Mouse (Mus musculus) heart, postnatal 0 days (tissue): ENCODE measurements at regions not wholly inside any gene's neighbourhood (a gene's known extent, or its start where the extent isn't known, plus 50 kb on each side); places are given as distances from the start of the nearest gene placed in this dataset.

ENCODE experiments used
- ATAC-seq: fragments of 200-750 bp; cut with Nextera tagmentation; 2 replicates; pipeline ENCODE4 v1.8.0; 2017; ENCODE audit warnings: low read depth, moderate number of reproducible peaks, moderate library complexity; ENCODE audit not compliant: insufficient read depth
- DNase-seq: peaks from one replicate; pipeline ENCODE4 v3.0.0-alpha.2; 2016; ENCODE audit warnings: low spot score
- H3K27ac ChIP-seq: fragments of 300-500 bp; sonication (generic); 2 replicates; pipeline ENCODE4 v1.5.1; 2014; ENCODE audit warnings: low read depth, mild to moderate bottlenecking
- H3K27me3 ChIP-seq: fragments of 300-500 bp; sonication (generic); 2 replicates; pipeline ENCODE4 v1.6.1; 2014; ENCODE audit warnings: low read length, mixed read lengths; ENCODE audit not compliant: control insufficient read depth, insufficient read depth
- H3K36me3 ChIP-seq: fragments of 300-500 bp; sonication (generic); replicated peaks from 2 replicates; pipeline ENCODE4 v1.6.1; 2014; ENCODE audit warnings: low read length, mixed read lengths; ENCODE audit not compliant: control insufficient read depth, insufficient read depth
- H3K4me1 ChIP-seq: fragments of 300-500 bp; sonication (generic); 2 replicates; pipeline ENCODE4 v1.6.1; 2014; ENCODE audit warnings: antibody characterized with exemption; ENCODE audit not compliant: control insufficient read depth, insufficient read depth
- H3K4me2 ChIP-seq: fragments of 300-500 bp; sonication (generic); 2 replicates; pipeline ENCODE4 v1.6.1; 2014; ENCODE audit warnings: low read depth, mild to moderate bottlenecking, low read length, moderate library complexity
- H3K4me3 ChIP-seq: fragments of 300-500 bp; sonication (generic); 2 replicates; pipeline ENCODE4 v1.5.1; 2014; ENCODE audit warnings: low read depth, low read length
- H3K9ac ChIP-seq: fragments of 300-500 bp; sonication (generic); replicated peaks from 2 replicates; pipeline ENCODE4 v1.6.1; 2014; ENCODE audit warnings: low read depth, low read length, mixed read lengths
- H3K9me3 ChIP-seq: fragments of 300-500 bp; sonication (generic); replicated peaks from 2 replicates; pipeline ENCODE4 v1.6.1; 2016; ENCODE audit warnings: low read length; ENCODE audit not compliant: control insufficient read depth
- CTCF ChIP-seq: IDR thresholded peaks from 2 replicates; pipeline ENCODE4 v1.5.1; 2016; ENCODE audit warnings: antibody characterized with exemption, control low read depth, low read depth
- EP300 ChIP-seq: IDR thresholded peaks from 2 replicates; pipeline ENCODE4 v1.6.1; 2016; ENCODE audit warnings: antibody characterized with exemption, low read depth
- WGBS: fragments of 180-500 bp; shearing (Covaris S2); extraction: QIAGEN DNeasy Blood & Tissue Kit; methylation state at CpG from one replicate; pipeline ENCODE4 v1.1.7; 2014; 5-methylcytosine and 5-hydroxymethylcytosine counted together

DNA sequence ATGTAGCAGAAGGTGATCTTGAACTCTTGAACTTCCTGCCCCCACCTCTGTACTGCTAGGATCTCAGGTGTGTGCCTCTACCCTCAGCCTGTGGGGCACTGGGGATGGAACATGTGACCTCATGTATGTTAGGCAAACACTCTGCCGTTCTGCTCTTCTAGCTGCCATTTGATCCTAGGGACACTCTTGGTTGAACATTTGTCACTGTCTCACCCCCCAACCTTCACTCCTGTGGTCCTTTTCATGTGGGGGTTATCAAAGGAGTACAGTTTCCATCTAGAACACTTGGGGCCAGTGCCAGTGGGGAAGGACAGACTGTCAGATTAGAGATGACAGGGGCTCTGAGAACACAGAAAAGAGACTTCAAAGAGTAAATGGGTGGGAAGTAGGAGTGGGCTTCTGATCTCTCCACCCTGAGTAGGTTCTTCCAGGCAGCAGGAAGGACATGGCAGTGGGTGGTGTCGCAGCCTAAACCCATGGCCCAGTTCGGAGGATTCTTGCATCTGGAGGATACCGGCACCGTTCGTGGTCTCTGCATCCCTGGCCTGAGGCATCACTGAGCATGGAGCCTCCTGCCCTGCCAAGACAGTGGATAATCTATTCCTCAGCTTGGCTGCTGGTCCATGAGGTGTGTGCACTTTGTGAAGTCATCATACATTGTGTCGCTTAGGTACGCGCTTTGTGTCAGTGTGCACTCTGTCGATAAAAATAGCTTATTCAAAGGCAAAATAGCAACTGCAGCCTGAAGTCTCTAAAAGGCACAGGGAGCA is 132.7 kb upstream of the Ctnnb1 start:
- DNase-seq: no peak
- no peak for ATAC-seq
- Histone ChIP-seq H3K27me3 (0 out of 2 replicates have a peak, but pooled peaks cover 4% of the 10 kb centered on the region), H3K9ac (no peak overlapping the region), H3K4me2 (no peak overlapping the region), H3K9me3 (peaks cover 16% of the 10 kb centered on the region), H3K4me3 (no peak overlapping the region), H3K36me3 (no peaks in the 10 kb centered on the region), H3K27ac (no peak overlapping the region), H3K4me1 (no peaks in the 10 kb centered on the region; the same call in 1 of the 2 replicates)
- WGBS: 58% methylated on average over 10 of the region's 10 CpGs
- TF ChIP-seq CTCF (no peak), EP300 (no peak)

DNA sequence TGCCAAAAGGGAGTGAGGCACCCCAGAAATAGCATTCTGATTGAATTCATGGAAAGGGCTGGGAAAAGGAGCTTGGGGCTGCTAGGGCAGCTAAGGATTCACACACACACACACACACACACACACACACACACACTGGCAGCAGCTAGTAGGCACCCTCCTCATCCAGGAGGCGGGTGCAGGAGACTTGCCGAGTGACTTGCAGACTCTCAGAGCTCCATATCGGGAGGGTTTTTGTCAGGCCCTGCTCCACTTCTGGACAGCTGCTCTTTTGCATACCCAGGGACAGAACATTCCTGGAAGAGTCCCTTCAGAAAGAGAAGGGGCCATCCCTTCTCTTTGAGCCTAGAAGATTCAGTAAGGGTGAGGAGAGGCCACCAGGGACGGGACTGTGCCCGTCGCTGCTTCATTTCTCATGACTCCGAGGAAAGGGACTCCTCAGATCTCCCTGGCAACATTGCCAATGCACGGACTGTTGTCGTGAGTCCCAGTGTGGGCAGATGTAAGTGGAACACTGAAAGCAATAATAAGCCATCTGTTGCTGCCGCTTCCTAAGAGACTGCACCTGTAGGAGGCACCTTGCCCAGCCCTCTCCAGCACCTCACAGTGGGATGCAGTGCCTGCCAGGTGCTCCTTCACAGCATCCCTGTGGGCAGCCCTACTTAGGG is 130.9 kb upstream of the Ctnnb1 start:
- Histone ChIP-seq H3K27me3 (0 out of 2 replicates have a peak, but pooled peaks cover 4% of the 10 kb centered on the region), H3K27ac (no peak overlapping the region), H3K9me3 (no peaks in the 10 kb centered on the region), H3K4me3 (no peak overlapping the region), H3K36me3 (no peaks in the 10 kb centered on the region), H3K9ac (no peak overlapping the region), H3K4me1 (no peaks in the 10 kb centered on the region; the same call in 1 of the 2 replicates), H3K4me2 (no peak overlapping the region)
- DNase-seq (no peak), ATAC-seq (no peak)
- WGBS: 58% methylated on average over 10 of the region's 10 CpGs
- no peak for TF ChIP-seq EP300
- TF ChIP-seq CTCF: no peak

DNA sequence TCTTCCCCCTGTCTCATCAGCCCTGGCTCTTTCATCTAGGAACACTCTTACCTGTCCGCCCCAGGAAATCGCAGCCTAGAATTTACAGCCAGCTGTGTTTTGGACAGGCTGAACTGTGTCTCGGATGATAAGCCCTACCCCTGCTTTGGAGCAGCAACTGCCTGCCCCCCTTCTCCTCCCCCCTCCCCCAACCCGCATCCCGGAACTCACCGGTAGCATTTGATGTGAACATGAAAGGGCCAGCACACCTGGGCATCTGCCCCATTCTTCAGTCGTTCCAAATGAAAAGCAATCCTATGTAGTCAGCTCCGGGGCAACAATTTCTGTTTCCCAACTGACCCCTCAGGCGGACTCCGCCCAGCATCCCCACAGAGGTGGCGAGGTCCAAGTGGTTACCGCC is 130.1 kb upstream of the Ctnnb1 start:
- TF ChIP-seq CTCF (no peak), EP300 (no peak)
- Histone ChIP-seq H3K4me3 (no peak overlapping the region), H3K27me3 (0 out of 2 replicates have a peak, but pooled peaks cover 4% of the 10 kb centered on the region), H3K4me2 (no peak overlapping the region), H3K36me3 (no peaks in the 10 kb centered on the region), H3K9ac (no peak overlapping the region), H3K27ac (no peak overlapping the region), H3K9me3 (no peaks in the 10 kb centered on the region), H3K4me1 (no peaks in the 10 kb centered on the region; the same call in 1 of the 2 replicates)
- no peak for DNase-seq
- 46% methylated on average over 12 of the region's 12 CpGs for WGBS
- no peak for ATAC-seq

DNA sequence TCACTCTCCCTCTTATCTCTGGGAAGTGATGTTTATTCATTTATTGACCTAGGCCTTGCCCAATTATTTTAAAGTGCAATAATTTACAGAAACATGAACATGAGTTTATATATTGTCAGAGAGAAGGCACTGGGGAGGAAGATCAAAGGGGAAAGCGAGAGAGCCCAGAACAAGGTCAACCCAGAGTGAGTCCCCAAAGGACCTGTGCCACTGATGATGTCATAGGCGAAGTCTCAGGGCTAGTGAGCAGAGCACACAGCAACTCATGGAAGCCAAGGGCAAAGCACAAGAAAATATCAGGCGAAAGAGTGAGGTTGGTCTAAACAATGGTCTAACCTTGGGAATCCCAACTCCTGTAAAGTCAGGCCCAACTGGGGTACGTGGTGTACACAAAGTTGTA is 126.4 kb upstream of the Ctnnb1 start:
- Histone ChIP-seq H3K4me1 (no peaks in the 10 kb centered on the region), H3K27ac (no peak overlapping the region), H3K27me3 (0 out of 2 replicates have a peak, but pooled peaks cover 4% of the 10 kb centered on the region), H3K9ac (no peak overlapping the region), H3K4me3 (no peak overlapping the region), H3K9me3 (no peaks in the 10 kb centered on the region), H3K4me2 (no peak overlapping the region), H3K36me3 (no peaks in the 10 kb centered on the region)
- DNase-seq (no peak), ATAC-seq (no peak)
- 89% methylated on average over 4 of the region's 4 CpGs for WGBS
- no peak for TF ChIP-seq EP300
- no peak for TF ChIP-seq CTCF

DNA sequence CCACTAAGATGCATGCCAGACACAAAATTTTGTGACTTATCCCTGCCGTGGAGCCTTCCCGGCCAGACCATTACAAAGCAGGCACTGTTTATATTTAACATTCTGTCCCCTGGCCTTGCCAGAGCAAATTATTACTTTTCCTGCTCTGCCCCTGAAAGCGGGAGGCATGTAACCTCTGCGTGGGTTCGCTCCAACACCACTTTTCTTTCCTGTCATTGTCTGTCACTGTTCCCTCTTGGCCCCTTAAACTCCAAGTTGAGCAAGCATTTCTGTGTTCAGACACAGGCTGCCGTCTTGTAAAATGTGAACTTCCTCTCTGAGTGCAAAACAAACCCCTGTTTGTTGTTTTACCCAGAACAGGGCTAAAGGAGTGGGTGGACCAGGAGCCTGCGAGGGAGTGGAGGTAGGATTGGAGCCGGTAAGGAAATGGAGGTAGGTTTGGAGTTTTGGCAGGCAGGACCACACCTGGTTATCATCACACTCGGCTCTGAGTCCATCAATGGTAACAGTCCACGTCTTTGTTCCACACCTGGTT is 124.2 kb upstream of the Ctnnb1 start:
- no peaks in the 10 kb centered on the region for H3K27me3 ChIP-seq
- DNase-seq (peak; percentile 11), ATAC-seq (peak; percentile 53; the same call in 1 of the 2 replicates)
- TF ChIP-seq EP300 (peak; percentile 64; the same call in 1 of the 2 replicates), CTCF (no peak)
- H3K4me1 ChIP-seq: no peaks in the 10 kb centered on the region
- no peaks in the 10 kb centered on the region for H3K9me3 ChIP-seq
- no peak overlapping the region for H3K4me3 ChIP-seq
- 43% methylated on average over 10 of the region's 10 CpGs for WGBS
- peak overlapping the region; percentile 62 for H3K27ac ChIP-seq
- no peak overlapping the region for H3K9ac ChIP-seq
- H3K36me3 ChIP-seq: no peaks in the 10 kb centered on the region
- H3K4me2 ChIP-seq: no peak overlapping the region
